Mouse (Mus musculus) adrenal gland, postnatal 4 days (tissue): ENCODE results near the gene Nprl3. TPM values are rescaled to one million over a fixed set of nuclear protein-coding genes. Genes with fewer than 3 reads are reported as not detected.
"Not testable (repeated sequence)": the region's sequence is repeated elsewhere in the genome, so short reads cannot be mapped to it uniquely, and the experiment has no call there.

ENCODE experiments used
- DNase-seq, 2 experiments: peaks; one replicate each; pipeline ENCODE4 v3.0.0; 2021 to 2022; ENCODE audit warnings: low spot score in 2 of 2, mixed read lengths in 2 of 2
- total RNA-seq, 2 experiments: library from RNA; stranded (reverse); gene quantifications; 2 replicates each; pipeline ENCODE4 v1.2.3; 2021

Nprl3 gene
- total RNA-seq, 2 experiments from 2014 or later: 73.7 to 77.3 TPM

DNA sequence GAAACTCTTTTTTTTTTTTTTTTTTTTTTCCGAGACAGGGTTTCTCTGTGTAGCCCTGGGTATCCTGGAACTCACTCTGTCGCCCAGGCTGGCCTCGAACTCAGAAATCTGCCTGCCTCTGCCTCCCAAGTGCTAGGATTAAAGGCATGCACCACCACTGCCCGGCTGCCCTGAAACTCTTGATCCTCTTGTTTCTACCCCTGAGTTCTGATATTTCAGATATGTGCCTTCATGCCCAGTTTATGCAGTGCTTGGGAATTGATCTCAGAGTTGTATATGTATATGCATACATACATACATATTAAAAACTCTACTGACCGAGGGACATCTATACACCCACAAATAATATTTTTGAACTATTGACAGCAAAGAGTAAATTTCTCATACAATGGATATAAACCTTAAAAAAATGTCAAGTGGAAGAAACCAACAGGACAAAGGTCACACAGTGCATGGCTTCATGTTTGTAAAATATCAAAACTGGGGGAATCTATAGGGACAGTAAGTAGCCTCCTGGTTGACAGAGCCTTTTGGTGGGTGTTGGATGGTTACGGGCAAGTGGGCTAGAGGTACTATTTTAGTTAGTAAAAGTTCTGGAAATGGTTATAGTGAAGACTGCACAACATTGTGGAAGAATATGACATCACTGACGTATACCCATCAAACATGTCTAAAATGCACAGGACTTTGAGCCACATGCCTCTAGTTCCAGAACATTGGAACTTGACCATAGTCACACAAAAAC, 17.7 kb upstream of the Nprl3 start:
- DNase-seq: no peak

- DNase-seq: not testable (repeated sequence)
Measured at GRCm38 (mm10) chr11:32284582-32284981, 17.1 kb upstream of the Nprl3 start.

GRCm38 (mm10) chr11:32283091-32283777, 15.7 kb upstream of the Nprl3 start, which contains the start of gene Hba-a1:
Gene Hba-a1, plus strand, starts transcription at chr11:32283511.
- not testable (repeated sequence) for DNase-seq

DNA sequence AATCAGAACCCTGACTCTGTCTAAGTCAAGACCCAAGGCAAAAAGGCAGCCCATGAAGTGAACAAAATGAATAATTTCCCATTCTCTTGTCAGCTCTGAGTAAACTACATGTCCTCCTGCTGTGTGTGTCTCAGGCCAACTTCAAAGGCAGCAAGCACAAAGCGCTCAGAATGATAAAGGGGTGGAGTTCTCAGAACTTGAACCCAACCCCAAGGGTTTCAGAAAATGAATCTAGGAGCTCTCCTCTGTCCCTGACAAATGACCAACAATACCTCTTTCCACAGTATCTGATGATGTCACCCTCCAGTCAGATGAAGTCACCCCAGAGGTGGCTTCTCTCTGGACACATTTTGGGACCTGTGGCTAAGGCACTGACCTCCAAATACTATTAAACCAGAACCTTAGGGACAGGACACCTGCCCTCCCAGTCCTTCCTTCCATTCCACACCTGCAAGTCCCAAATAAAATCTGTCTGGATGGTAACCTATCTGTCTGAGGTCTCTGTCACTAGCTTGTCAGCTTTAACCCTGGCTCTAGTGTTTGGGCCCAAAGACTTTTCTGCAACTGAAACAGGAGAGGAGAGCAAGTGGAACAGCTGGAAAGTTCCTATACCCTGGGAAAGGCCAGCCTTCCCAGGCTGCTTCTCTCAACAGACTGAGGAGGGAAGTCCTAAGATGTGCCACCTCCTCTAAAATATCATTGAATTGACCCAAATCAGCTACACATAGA, 14.1 kb upstream of the Nprl3 start:
- no peak for DNase-seq

- DNase-seq: no peak
Measured at GRCm38 (mm10) chr11:32280646-32281045, 13.1 kb upstream of the Nprl3 start.

- no peak for DNase-seq
Measured at GRCm38 (mm10) chr11:32278458-32278957, 11.0 kb upstream of the Nprl3 start.

DNA sequence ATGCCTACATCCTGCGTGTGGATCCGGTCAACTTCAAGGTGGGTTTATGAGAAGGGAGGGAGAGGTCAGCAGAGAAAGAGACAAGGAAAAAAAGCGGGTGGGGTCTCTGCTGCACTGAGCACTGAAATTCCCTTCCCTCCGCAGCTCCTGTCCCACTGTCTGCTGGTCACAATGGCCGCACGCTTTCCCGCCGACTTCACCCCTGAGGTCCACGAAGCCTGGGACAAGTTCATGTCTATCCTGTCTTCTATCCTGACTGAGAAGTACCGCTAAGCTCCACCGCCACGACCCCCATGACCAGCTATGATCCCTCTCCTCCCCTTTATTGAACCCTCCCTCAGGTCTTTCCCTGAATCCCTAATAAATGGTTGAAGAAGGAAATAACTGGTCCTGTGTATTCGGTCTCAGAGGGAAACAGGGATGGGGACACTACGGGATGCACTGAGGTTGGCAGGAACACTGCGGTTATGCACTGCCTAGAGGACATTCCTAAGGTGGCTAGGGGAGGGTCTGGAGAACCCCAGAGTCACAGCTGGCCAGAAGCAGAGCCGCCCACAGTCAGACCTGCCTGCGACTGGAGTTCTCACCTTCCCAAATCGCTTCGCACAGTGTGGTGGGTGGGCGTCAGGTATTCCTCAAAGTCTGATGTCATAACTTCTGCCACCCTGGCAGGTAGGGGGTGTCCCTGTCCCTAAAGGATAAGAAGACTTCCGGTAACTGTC, 10.4 kb upstream of the Nprl3 start:
- DNase-seq: no peak

GRCm38 (mm10) chr11:32276347-32276746, 8.8 kb upstream of the Nprl3 start, which contains the start of gene Hba-x:
Gene Hba-x, plus strand, starts transcription at chr11:32276400.
- no peak for DNase-seq

DNA sequence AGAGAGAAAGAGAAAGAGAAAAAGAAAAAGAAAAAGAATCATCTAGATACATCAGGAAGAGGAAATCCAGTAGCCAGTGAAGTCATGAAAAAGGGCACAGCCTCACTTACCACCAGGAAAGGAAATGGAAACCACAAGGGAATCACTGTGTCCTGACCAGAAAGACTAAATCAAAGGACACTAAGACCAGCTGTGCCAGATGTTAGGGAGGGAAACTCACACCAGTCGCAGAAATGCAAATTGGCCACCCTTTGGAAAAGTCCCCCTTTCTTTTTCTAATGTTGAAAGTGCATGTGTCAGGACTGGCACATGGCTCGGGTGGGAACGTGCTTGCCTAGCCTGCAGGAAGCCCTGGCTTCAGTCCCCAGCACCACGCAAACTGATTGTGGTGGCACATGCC, 3.7 kb upstream of the Nprl3 start:
- no peak for DNase-seq

DNA sequence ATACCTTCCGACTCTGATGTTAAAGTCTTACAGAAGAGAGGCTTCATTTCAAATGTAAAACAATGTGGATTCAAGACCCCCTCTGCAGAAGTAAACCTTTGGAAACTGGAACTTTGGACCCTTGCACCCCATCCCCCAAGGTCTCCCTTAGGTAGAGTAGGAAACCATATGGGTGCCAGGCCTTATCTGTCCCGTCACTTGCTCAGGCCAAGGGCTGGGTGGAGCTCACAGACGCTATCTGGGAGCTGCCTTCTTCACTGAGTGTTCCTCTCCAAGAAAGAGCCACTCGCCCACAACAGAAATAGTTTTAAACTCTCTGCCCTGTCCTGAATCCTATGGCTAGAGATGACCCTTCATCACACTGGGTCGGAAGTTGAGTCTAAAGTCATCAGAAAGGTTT, 1.4 kb upstream of the Nprl3 start:
- no peak for DNase-seq

GRCm38 (mm10) chr11:32267964-32268363, 457 bp upstream of the Nprl3 start:
- no peak for DNase-seq

DNA sequence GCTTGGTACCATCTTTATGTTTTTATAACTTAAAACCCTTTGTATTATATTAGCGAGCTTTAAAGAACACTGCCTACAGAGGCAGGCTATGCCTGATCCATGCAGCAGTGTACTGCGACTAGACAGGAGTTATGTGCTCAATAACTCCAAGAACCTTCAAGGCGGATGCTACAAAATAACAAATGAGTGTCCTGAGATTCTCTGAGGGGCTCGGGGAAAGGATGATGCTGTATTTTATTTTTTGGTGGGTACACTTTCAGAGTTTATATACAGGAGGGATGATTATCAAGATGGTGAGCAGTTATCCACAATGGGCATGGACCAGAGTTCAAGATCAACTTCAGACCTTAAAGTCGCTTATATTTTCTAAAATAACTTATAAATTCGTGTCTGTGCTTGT, 731 bp downstream of the Nprl3 start:
- DNase-seq: no peak

GRCm38 (mm10) chr11:32266194-32266593, 1.3 kb downstream of the Nprl3 start:
- DNase-seq: no peak

DNA sequence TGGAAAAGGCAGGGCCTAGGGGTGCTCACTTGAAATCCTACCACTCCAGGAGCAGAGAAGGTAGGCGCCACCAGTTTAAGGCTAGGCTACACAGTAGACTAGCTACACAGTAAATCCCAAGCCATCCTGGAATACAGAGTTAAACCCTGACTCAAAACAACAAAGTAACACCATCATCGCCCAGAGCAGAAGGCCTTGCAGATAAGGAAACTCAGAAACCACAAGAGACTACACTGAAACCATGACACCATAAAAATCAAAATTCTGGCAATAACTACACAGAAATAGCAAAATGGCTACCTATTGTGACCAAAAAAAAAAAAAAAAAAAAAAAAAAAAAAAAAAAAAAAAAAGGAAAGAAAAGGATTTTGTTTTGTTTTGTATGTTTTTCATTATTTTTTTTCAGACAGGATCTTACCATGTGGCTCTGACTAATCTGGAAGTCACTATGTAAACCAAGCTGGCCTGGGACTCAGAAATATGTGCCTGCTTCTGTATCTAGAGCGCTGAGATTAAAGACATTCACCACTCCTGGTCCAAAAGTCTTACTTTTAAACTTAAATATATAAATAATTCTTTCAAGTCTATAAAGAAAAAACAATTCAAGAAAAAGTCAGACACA, 2.3 kb downstream of the Nprl3 start:
- no peak for DNase-seq

DNA sequence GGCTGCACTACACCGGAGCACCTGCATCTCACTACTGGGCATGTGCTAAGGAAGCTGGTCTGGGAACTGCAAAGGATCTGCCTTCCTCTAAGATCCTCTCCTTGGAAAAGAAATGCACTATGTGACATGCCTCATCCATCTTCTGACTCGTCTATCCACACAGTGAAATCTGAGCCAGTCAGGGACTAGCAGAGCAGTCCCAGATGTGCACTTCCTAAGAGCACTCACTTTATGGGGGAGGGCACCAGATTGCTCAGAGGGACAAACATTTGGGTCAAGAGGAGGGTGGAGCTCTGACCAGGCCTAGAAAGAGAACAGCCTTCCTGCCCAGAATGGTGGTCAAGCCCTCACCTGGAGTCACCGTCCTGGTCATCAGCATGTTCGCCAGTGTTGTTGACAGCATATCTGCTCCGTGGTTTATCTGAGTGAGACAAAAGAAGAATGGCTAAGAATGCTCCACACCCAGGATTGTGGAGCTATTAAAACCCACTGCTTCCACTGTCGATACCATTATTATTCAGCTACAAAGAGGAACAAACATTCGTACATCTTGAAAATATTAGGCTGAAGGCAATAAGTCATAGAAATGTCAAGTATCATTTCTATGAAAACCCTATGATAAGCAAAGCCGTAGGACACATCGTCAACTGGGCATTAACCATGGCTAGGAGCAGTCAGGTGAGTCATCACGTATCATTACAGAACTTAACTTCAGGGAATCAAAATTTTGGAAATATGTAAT, 4.7 kb downstream of the Nprl3 start:
- DNase-seq: no peak

- no peak for DNase-seq
Measured at GRCm38 (mm10) chr11:32256566-32256965, 10.9 kb downstream of the Nprl3 start.

DNA sequence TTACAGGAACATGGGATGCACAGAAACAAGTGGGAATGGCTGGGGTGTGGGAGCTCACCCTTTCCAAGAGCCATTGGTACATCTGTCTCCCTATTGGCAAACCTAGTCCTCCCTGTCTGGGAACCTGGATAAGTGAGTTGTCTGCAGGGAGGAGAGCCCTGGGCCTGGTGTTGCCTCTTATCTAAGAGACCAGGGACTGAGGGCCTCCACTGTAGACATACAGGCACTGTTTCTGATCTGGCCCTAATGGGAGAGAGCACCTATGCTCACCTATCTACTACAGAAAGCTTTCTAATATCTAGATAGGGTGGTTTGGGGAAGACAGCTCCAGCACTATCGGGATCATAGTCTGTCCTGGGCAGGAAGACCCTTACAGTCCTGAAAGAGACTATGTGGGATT, 11.4 kb downstream of the Nprl3 start:
- no peak for DNase-seq

DNA sequence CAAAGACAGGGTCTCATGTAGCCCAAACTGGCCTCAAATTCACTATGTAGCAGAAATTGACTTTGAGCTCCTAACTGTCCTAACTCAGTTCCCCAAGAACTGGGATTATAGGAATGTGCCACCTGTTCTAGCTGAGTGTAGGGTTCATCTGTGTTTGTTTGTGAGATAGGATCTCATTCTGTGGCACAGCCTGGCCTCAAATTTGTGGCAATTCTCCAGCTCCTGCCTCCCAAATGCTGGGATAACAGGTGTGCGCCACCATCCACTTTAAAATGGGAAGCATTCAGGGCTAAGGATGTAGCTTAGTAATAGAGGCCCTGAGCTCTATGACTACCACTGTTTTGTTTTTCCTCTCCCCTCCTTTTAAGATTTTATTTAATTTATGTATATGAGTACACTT, 14.4 kb downstream of the Nprl3 start:
- DNase-seq: no peak

GRCm38 (mm10) chr11:32250880-32251763, 16.4 kb downstream of the Nprl3 start:
- DNase-seq: no peak
